Mouse (Mus musculus) CH12.LX (cell line): ENCODE data around the gene Zc3hav1l. TPM values are rescaled to one million over a fixed set of nuclear protein-coding genes. Genes with fewer than 3 reads are reported as not detected.

Source experiments
- DNase-seq: peaks from one replicate; pipeline ENCODE4 v3.0.0-alpha.2; 2013; ENCODE audit errors: extremely low read depth
- H3K27ac ChIP-seq: 2 replicates; pipeline ENCODE4 v1.5.1; 2012; ENCODE audit warnings: low read depth, mild to moderate bottlenecking, control low read depth, moderate library complexity; ENCODE audit not compliant: insufficient read depth
- H3K27me3 ChIP-seq: replicated peaks from 2 replicates; pipeline ENCODE3; 2012; ENCODE audit warnings: inconsistent platforms
- H3K36me3 ChIP-seq, 2 experiments: replicated peaks in 1 of 2; 2 replicates each; pipeline versions ENCODE3 to v1.6.1; 2012; ENCODE audit warnings: inconsistent platforms in 1 of 2, low read length in 1 of 2, mild to moderate bottlenecking in 1 of 2, mixed read lengths in 1 of 2, moderate library complexity in 1 of 2; ENCODE audit not compliant: control insufficient read depth in 1 of 2, insufficient read depth in 1 of 2
- H3K4me1 ChIP-seq, 2 experiments: 2 replicates each; pipeline ENCODE4 v1.6.1; 2012; ENCODE audit warnings: inconsistent platforms in 1 of 2, moderate library complexity in 1 of 2; ENCODE audit not compliant: insufficient read depth in 2 of 2, control insufficient read depth in 1 of 2
- H3K4me2 ChIP-seq: 2 replicates; pipeline ENCODE4 v1.6.1; 2012; ENCODE audit warnings: low read depth, mild to moderate bottlenecking, control low read depth; ENCODE audit not compliant: poor library complexity, insufficient read depth, severe bottlenecking
- H3K4me3 ChIP-seq, 3 experiments: fragments of 150-350 bp in 1 of 3; sonication (generic) in 1 of 3; replicated peaks in 1 of 3; 2 replicates each; pipeline versions ENCODE3 to v1.5.1; 2011 to 2012; ENCODE audit warnings: low read depth in 2 of 3, low read length in 2 of 3, mild to moderate bottlenecking in 2 of 3, moderate library complexity in 2 of 3, control low read depth in 1 of 3, improper control_type of control experiment in 1 of 3, inconsistent platforms in 1 of 3, mixed read lengths in 1 of 3; ENCODE audit not compliant: poor library complexity in 1 of 3
- H3K79me2 ChIP-seq: replicated peaks from 2 replicates; pipeline ENCODE4 v1.6.1; 2012; ENCODE audit warnings: mild to moderate bottlenecking, moderate library complexity; ENCODE audit not compliant: control insufficient read depth, poor library complexity, insufficient read depth, severe bottlenecking; ENCODE audit errors: extremely low read depth
- H3K9ac ChIP-seq: 2 replicates; pipeline ENCODE4 v1.6.1; 2012; ENCODE audit warnings: low read depth, mild to moderate bottlenecking, control low read depth, moderate library complexity; ENCODE audit not compliant: insufficient read depth
- H3K9me3 ChIP-seq: replicated peaks from 2 replicates; pipeline ENCODE3; 2012; ENCODE audit warnings: low read length, inconsistent platforms, mixed read lengths
- BHLHE40 ChIP-seq: IDR thresholded peaks from 2 replicates; pipeline ENCODE4 v1.6.1; 2011; ENCODE audit warnings: mild to moderate bottlenecking, low read depth, low read length, improper control_type of control experiment
- CHD1 ChIP-seq: IDR thresholded peaks from 2 replicates; pipeline ENCODE4 v1.6.1; 2012; ENCODE audit warnings: low read depth, low read length, improper control_type of control experiment, inconsistent platforms
- CTCF ChIP-seq, 2 experiments: IDR thresholded peaks in 1 of 2; conservative IDR thresholded peaks in 1 of 2; 2 replicates each; pipeline ENCODE4 v1.5.1; 2011 to 2012; ENCODE audit warnings: low read depth in 2 of 2, low read length in 2 of 2, improper control_type of control experiment in 1 of 2, inconsistent platforms in 1 of 2, mild to moderate bottlenecking in 1 of 2, moderate library complexity in 1 of 2
- EP300 ChIP-seq: IDR thresholded peaks from 2 replicates; pipeline ENCODE4 v1.6.1; 2011; ENCODE audit warnings: low read length, improper control_type of control experiment
- GABPA ChIP-seq: IDR thresholded peaks from 2 replicates; pipeline ENCODE4 v1.6.1; 2012; ENCODE audit warnings: low read depth, low read length, improper control_type of control experiment, inconsistent platforms; ENCODE audit not compliant: insufficient replicate concordance
- HCFC1 ChIP-seq: IDR thresholded peaks from 2 replicates; pipeline ENCODE4 v1.6.1; 2012; ENCODE audit warnings: low read depth, mild to moderate bottlenecking, inconsistent platforms, low read length, improper control_type of control experiment
- IRF4 ChIP-seq: IDR thresholded peaks from 2 replicates; pipeline ENCODE4 v1.6.1; 2014; ENCODE audit warnings: low read depth, mild to moderate bottlenecking, inconsistent platforms, low read length, improper control_type of control experiment
- JUN ChIP-seq: IDR thresholded peaks from 2 replicates; pipeline ENCODE4 v1.6.1; 2011; ENCODE audit warnings: low read depth, mild to moderate bottlenecking, low read length, improper control_type of control experiment, moderate library complexity; ENCODE audit not compliant: insufficient read depth
- JUND ChIP-seq: conservative IDR thresholded peaks from 2 replicates; pipeline ENCODE4 v1.6.1; 2011; ENCODE audit warnings: low read depth, low read length, improper control_type of control experiment
- MAZ ChIP-seq: IDR thresholded peaks from 2 replicates; pipeline ENCODE4 v1.6.1; 2012; ENCODE audit warnings: low read depth, mild to moderate bottlenecking, inconsistent platforms, low read length, improper control_type of control experiment, moderate library complexity
- MEF2A ChIP-seq: IDR thresholded peaks from 2 replicates; pipeline ENCODE4 v1.6.1; 2014; ENCODE audit warnings: low read depth, mild to moderate bottlenecking, inconsistent platforms, low read length, improper control_type of control experiment, borderline replicate concordance
- MXI1 ChIP-seq: IDR thresholded peaks from 2 replicates; pipeline ENCODE4 v1.6.1; 2011; ENCODE audit warnings: mild to moderate bottlenecking, low read depth, low read length, improper control_type of control experiment
- MYC ChIP-seq: IDR thresholded peaks from 2 replicates; pipeline ENCODE4 v1.6.1; 2011; ENCODE audit warnings: low read depth, mild to moderate bottlenecking, improper control_type of control experiment, low read length
- NRF1 ChIP-seq: IDR thresholded peaks from 2 replicates; pipeline ENCODE4 v1.6.1; 2014; ENCODE audit warnings: low read depth, mild to moderate bottlenecking, inconsistent platforms, low read length, improper control_type of control experiment, moderate library complexity
- PAX5 ChIP-seq: IDR thresholded peaks from 2 replicates; pipeline ENCODE4 v1.6.1; 2012; ENCODE audit warnings: low read length, inconsistent platforms, mixed read lengths
- POLR2A ChIP-seq: IDR thresholded peaks from 2 replicates; pipeline ENCODE4 v1.6.1; 2011; ENCODE audit warnings: low read depth, mild to moderate bottlenecking, improper control_type of control experiment, low read length
- RAD21 ChIP-seq: IDR thresholded peaks from 2 replicates; pipeline ENCODE4 v1.6.1; 2011; ENCODE audit warnings: low read depth, mild to moderate bottlenecking, low read length, improper control_type of control experiment, moderate library complexity
- SIN3A ChIP-seq: IDR thresholded peaks from 2 replicates; pipeline ENCODE4 v1.6.1; 2012; ENCODE audit warnings: low read length, improper control_type of control experiment, inconsistent platforms
- TBP ChIP-seq: conservative IDR thresholded peaks from 2 replicates; pipeline ENCODE4 v1.6.1; 2011; ENCODE audit warnings: low read depth, low read length, improper control_type of control experiment
- USF1 ChIP-seq: IDR thresholded peaks from 2 replicates; pipeline ENCODE4 v1.6.1; 2014; ENCODE audit warnings: low read depth, mild to moderate bottlenecking, inconsistent platforms, low read length, improper control_type of control experiment
- ZMIZ1 ChIP-seq: IDR thresholded peaks from 2 replicates; pipeline ENCODE4 v1.6.1; 2012; ENCODE audit warnings: low read depth, mild to moderate bottlenecking, inconsistent platforms, low read length, improper control_type of control experiment
- ZNF384 ChIP-seq: IDR thresholded peaks from 2 replicates; pipeline ENCODE4 v1.6.1; 2012; ENCODE audit warnings: low read depth, low read length, improper control_type of control experiment, inconsistent platforms
- dilution Hi-C: fragments of 300-500 bp; cut with MboI; formaldehyde crosslinking; loops from 2 replicates; pipeline ENCODE4 v1.14.3; 2020; ENCODE audit warnings: low sequenced_read_pairs; ENCODE audit not compliant: extremely low pct_unique_long_range_greater_than_20kb, extremely low pct_ligation_motif_present
- in situ Hi-C: fragments of 300-500 bp; cut with MboI; formaldehyde crosslinking; loops from 3 replicates; pipeline ENCODE4 v1.14.3; 2019; ENCODE audit warnings: low sequenced_read_pairs, low pct_ligation_motif_present, low pct_unique_long_range_greater_than_20kb, mixed read lengths
- polyA plus RNA-seq: library from polyadenylated mRNA; unstranded; fragments of >175 nt; gene quantifications from 2 replicates; pipeline ENCODE4 v1.2.1, GENCODE M21; 2012; ENCODE audit warnings: low read depth; ENCODE audit not compliant: insufficient read length
- total RNA-seq, 2 experiments: library from RNA; depleted of rRNA; stranded (reverse); fragments of 300-350 nt in 1 of 2; fragments of >200 nt in 1 of 2; gene quantifications; 2 replicates each; pipeline ENCODE4 v1.2.3; 2012 to 2014

Gene Zc3hav1l
- total and polyA plus RNA-seq, 3 experiments, result 2.9 to 6.3 (median 3.1) TPM

DNA sequence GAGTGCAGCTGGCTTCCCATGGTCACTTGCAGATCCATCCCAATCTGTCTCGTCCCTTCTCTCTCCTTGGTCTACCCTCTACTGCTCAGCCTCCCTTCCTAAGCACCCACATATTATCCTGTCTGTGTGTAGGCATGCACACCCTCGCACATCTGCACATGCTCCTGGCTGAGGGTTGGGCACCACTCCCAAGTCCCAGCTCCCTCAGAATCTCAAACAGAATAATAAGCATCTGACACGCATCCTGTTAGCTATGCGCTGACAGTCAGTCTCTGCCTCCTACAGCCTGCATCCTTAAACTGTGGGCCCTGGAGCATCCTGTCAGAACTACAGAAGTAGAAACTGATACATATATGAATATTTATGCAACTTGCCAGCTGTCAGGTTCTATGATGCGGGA lies 58.4 kb downstream of the Zc3hav1l start:
- Histone ChIP-seq H3K9ac (no peak overlapping the region), H3K9me3 (no peaks in the 10 kb centered on the region), H3K4me1 (peaks cover 5 to 36% of the 10 kb centered on the region in 2 experiments), H3K4me2 (no peak overlapping the region), H3K27ac (no peak overlapping the region), H3K27me3 (no peaks in the 10 kb centered on the region), H3K4me3 (no peak overlapping the region), H3K36me3 (peaks cover 0 to 2% of the 10 kb centered on the region in 2 experiments), H3K79me2 (no peaks in the 10 kb centered on the region)
- in situ Hi-C loops, result no loop called here
- no peak for DNase-seq
- dilution Hi-C loops, result no loop called here
- TF ChIP-seq JUN (no peak), MEF2A (no peak), MXI1 (no peak), ZNF384 (no peak), SIN3A (no peak), CTCF (conservative IDR thresholded peaks at IDR 0.05 in 1 of 2, IDR thresholded peaks at IDR 0.05 in 1 of 2; ENCODE audit: low read depth in 2 of 2, low read length in 2 of 2) (no peak), RAD21 (no peak), PAX5 (no peak), CHD1 (no peak), JUND (no peak)

DNA sequence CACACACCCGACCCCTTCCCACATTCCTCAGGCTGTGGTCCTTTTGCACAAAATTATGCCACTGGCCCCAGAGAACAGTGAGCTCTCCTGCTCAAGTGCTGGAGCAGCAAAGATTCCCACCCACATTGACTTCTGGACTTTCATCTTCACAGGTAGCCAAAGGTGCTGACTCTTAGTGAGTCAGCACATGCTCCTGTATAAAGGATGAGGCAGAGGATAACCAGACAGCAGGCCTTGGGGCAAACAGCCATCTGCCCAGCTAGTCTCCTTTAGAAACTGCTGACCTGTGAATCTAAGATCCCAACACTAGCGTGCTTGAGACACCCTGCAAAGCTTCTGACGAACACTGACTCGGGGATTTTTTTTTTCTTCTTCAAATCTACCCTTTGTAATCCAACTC lies 60.7 kb downstream of the Zc3hav1l start:
- Histone ChIP-seq H3K4me3 (no peak overlapping the region), H3K9ac (no peak overlapping the region), H3K27ac (no peak overlapping the region), H3K27me3 (no peaks in the 10 kb centered on the region), H3K9me3 (no peaks in the 10 kb centered on the region), H3K4me1 (peaks cover 5 to 29% of the 10 kb centered on the region in 2 experiments), H3K36me3 (peaks cover 0 to 2% of the 10 kb centered on the region in 2 experiments), H3K4me2 (no peak overlapping the region), H3K79me2 (no peaks in the 10 kb centered on the region)
- dilution Hi-C loops (no loop called here), in situ Hi-C loops (no loop called here)
- DNase-seq, result no peak
- TF ChIP-seq USF1 (no peak), MEF2A (no peak), ZMIZ1 (no peak), EP300 (no peak), POLR2A (no peak), GABPA (no peak), IRF4 (no peak), JUN (no peak), NRF1 (no peak), MAZ (no peak), SIN3A (no peak), CTCF (conservative IDR thresholded peaks at IDR 0.05 in 1 of 2, IDR thresholded peaks at IDR 0.05 in 1 of 2; ENCODE audit: low read depth in 2 of 2, low read length in 2 of 2) (no peak), HCFC1 (no peak), MYC (no peak), BHLHE40 (no peak), PAX5 (no peak), TBP (no peak), RAD21 (no peak)

Other genes with a start within 250 kb of the Zc3hav1l start
- gene Tmem213, start 190.0 kb downstream of the Zc3hav1l start, total RNA-seq (2012; rRNA removed), result not detected in 2 replicates
- not detected in 2 replicates for gene Tmem213, start 190.0 kb downstream of the Zc3hav1l start, total RNA-seq (2014; rRNA removed)
- not detected in 2 replicates for gene Tmem213, start 190.0 kb downstream of the Zc3hav1l start, polyA plus RNA-seq
- not detected in 2 replicates for gene Atp6v0a4, start 174.7 kb downstream of the Zc3hav1l start, total RNA-seq (2012; rRNA removed)
- gene Atp6v0a4, start 174.7 kb downstream of the Zc3hav1l start, total RNA-seq (2014; rRNA removed), result not detected in 2 replicates
- not detected in 2 replicates for gene Atp6v0a4, start 174.7 kb downstream of the Zc3hav1l start, polyA plus RNA-seq
- 1.3 and 1.7 TPM in 2 replicates for gene D630045J12Rik, start 45.2 kb downstream of the Zc3hav1l start, total RNA-seq (2012; rRNA removed)
- gene D630045J12Rik, start 45.2 kb downstream of the Zc3hav1l start, total RNA-seq (2014; rRNA removed), result 0.43 and 0.48 TPM in 2 replicates
- 3.4 and 4.9 TPM in 2 replicates for gene D630045J12Rik, start 45.2 kb downstream of the Zc3hav1l start, polyA plus RNA-seq
- 67.2 and 68.7 TPM in 2 replicates for gene Zc3hav1, start 55.3 kb upstream of the Zc3hav1l start, total RNA-seq (2012; rRNA removed)
- gene Zc3hav1, start 55.3 kb upstream of the Zc3hav1l start, total RNA-seq (2014; rRNA removed), result 49.8 and 51.8 TPM in 2 replicates
- 50.1 and 58.1 TPM in 2 replicates for gene Zc3hav1, start 55.3 kb upstream of the Zc3hav1l start, polyA plus RNA-seq
- 1.4 and 1.7 TPM in 2 replicates for gene Ttc26, start 82.2 kb upstream of the Zc3hav1l start, total RNA-seq (2012; rRNA removed)
- gene Ttc26, start 82.2 kb upstream of the Zc3hav1l start, total RNA-seq (2014; rRNA removed), result 1.8 TPM in 2 replicates
- 2.3 TPM in 2 replicates for gene Ttc26, start 82.2 kb upstream of the Zc3hav1l start, polyA plus RNA-seq
- gene Ubn2, start 134.7 kb upstream of the Zc3hav1l start, total RNA-seq (2012; rRNA removed), result 4.3 and 4.7 TPM in 2 replicates
- 4.9 and 5.2 TPM in 2 replicates for gene Ubn2, start 134.7 kb upstream of the Zc3hav1l start, total RNA-seq (2014; rRNA removed)
- gene Ubn2, start 134.7 kb upstream of the Zc3hav1l start, polyA plus RNA-seq, result 6.1 and 7.2 TPM in 2 replicates
- gene Fmc1, start 234.2 kb upstream of the Zc3hav1l start, total RNA-seq (2012; rRNA removed), result 65.3 and 78.2 TPM in 2 replicates
- 45.2 and 47.3 TPM in 2 replicates for gene Fmc1, start 234.2 kb upstream of the Zc3hav1l start, total RNA-seq (2014; rRNA removed)
- gene Fmc1, start 234.2 kb upstream of the Zc3hav1l start, polyA plus RNA-seq, result 23.1 and 30.4 TPM in 2 replicates